Mouse (Mus musculus): Measurements from ENCODE around the gene Smim20.
A peak's percentile ranks its signal among the peaks of the same experiment; 100 is the strongest.

Gene Smim20

GRCm38 (mm10) chr5:53307437-53307836 lies 40.6 kb downstream of the Smim20 start:
- DNase-seq (ENCODE audit: low read depth): no peak

GRCm38 (mm10) chr5:53314404-53315167 lies 47.7 kb downstream of the Smim20 start:
- DNase-seq (ENCODE audit: low read depth): no peak

- no peak for DNase-seq (ENCODE audit: low read depth)
Observed at GRCm38 (mm10) chr5:53315829-53316228, 48.9 kb downstream of the Smim20 start.

GRCm38 (mm10) chr5:53317396-53317795 lies 50.5 kb downstream of the Smim20 start:
- DNase-seq (ENCODE audit: low read depth): peak; percentile 48

- DNase-seq (ENCODE audit: low read depth): no peak
Observed at GRCm38 (mm10) chr5:53317885-53318466, 51.1 kb downstream of the Smim20 start.

- DNase-seq (ENCODE audit: low read depth): no peak
Observed at GRCm38 (mm10) chr5:53320331-53320730, 53.4 kb downstream of the Smim20 start.

GRCm38 (mm10) chr5:53321901-53322300 lies 55.0 kb downstream of the Smim20 start:
- DNase-seq (ENCODE audit: low read depth): no peak

GRCm38 (mm10) chr5:53322471-53322870 lies 55.6 kb downstream of the Smim20 start:
- no peak for DNase-seq (ENCODE audit: low read depth)

GRCm38 (mm10) chr5:53323121-53323520 lies 56.2 kb downstream of the Smim20 start:
- DNase-seq (ENCODE audit: low read depth): no peak

- no peak for DNase-seq (ENCODE audit: low read depth)
Observed at GRCm38 (mm10) chr5:53324256-53324655, 57.4 kb downstream of the Smim20 start.

- no peak for DNase-seq (ENCODE audit: low read depth)
Observed at GRCm38 (mm10) chr5:53324791-53325190, 57.9 kb downstream of the Smim20 start.

GRCm38 (mm10) chr5:53326023-53326422 lies 59.1 kb downstream of the Smim20 start:
- peak; percentile 90 for DNase-seq (ENCODE audit: low read depth)

GRCm38 (mm10) chr5:53326491-53326890 lies 59.6 kb downstream of the Smim20 start:
- no peak for DNase-seq (ENCODE audit: low read depth)
